Mouse (Mus musculus) MEL-GATA-1-ER (cell line): Measurements from ENCODE around the gene Wfdc12.

ENCODE experiments used
- DNase-seq: peaks from one replicate; pipeline ENCODE4 v3.0.0-alpha.2; 2012; ENCODE audit warnings: low read depth; ENCODE audit errors: extremely low read depth

Gene Wfdc12

DNA sequence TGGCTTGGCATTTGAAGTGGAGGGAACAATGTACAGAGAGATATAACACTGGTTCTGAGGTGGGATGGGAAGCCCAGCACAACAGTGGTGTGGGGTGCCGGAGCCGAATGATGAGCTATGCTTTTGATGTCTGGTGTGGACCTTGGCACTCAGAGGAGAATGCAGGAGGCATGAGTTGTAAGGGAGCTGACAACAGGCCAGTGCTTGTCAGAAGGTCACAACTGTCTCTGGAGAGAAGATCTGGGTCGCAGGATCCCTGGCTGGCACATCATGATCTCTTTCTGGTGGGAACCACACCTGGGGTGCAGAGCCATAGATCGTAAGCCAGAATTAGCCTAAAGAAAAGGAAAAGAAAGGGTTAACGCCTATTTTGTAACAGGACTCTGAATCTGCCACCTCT lies 12.6 kb downstream of the Wfdc12 start:
- no peak for DNase-seq

- DNase-seq: no peak
Observed at GRCm38 (mm10) chr2:164175850-164176249, 14.6 kb downstream of the Wfdc12 start.

DNA sequence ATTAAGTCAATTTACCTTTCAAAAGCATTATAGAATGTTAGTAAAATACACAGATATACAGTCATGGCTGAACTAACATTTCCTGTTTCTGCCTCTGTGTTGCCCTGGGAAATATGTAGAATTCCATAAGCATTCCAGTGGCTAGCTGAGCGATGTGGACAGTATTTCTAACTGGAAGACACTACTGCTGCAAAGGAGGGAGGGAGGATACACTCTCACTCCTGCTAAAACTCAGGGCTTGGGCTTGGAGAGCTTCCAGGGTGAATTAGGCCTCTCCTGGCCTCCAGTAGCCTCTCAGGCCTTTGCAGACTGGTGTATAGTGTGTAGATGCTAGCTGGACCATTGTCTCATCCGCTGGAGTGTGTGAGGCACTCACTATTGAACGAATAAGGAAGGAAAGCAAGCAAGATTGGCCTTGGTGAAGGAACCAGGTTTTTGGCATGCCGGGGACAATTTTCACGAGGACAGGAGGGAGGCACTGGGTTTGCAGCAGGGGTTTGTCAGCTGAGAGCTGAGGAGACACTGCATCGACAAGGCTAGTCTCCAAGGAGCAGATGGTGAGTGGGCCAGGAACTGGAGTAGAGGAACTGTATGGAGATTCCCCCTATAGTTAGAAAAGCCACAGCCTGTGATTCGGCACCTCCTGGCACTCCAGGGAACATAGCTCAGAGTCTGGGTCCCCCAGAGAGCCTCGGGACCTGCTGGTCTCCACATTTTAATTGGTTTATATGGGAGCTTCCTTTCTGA lies 15.6 kb downstream of the Wfdc12 start:
- DNase-seq: no peak

- peak; percentile 26 for DNase-seq
Observed at GRCm38 (mm10) chr2:164173394-164173793, 17.0 kb downstream of the Wfdc12 start.

DNA sequence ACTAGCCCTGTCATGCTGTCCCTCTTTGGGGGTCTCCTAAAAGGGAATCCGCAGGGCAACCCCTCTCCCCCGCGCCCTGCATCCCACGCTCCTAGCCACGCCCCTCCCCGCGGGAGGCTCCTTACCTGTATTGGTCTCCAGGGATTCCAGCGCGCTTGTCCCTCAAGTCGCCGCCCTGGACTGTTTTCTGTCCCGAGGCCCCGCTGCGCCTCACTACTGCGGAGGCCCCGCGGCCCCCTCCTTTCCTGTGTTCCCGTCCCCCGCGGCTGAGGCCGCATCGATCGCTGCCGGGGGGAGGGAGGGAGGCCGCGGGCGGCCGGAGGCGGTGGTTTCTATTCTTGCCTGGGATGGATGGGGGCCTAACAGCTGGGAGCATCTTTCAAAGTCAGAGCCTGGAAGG lies 19.5 kb downstream of the Wfdc12 start, which contains the start of gene Kcns1:
TSS of gene Kcns1 (minus strand) at position 212 of the 400 bp plus-strand sequence.
- no peak for DNase-seq

DNA sequence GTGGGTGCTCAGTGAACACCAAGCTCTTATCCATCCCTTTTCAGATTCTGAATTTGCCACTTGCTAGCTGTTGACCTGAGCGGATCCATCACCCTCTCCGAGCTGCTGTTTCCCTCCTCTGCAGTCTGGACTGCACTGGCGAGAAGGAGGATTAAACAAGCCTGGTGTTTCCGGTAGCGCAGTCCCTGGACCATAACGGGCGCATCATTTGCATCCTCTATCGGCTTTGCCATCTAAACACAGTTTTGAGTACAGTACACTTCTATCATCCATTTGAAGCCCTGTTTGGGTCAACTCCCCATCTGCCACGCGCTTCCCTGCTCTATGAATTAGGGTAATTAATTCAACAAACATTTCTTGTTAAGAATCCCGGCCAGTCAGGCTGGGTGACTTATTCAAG lies 20.1 kb downstream of the Wfdc12 start:
- DNase-seq: no peak

DNA sequence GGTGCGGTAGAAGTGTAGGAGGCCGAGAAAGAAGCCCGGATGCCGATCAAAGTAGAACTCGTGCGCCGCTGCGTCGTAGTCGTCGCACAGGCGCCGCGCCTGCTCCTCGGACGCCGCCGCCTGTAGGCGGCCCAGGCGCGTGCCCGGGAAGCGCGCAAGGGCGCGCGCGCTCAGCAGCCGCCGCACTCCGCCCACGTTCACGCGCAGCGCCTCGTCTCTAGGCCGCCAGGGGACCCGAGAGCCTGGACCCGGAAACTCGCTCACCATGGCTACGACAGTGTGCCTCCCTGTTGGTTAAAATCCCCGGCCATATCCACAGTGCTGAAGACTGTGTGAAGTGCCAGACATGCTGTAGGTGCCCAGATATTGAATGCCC lies 21.8 kb downstream of the Wfdc12 start:
- no peak for DNase-seq

DNA sequence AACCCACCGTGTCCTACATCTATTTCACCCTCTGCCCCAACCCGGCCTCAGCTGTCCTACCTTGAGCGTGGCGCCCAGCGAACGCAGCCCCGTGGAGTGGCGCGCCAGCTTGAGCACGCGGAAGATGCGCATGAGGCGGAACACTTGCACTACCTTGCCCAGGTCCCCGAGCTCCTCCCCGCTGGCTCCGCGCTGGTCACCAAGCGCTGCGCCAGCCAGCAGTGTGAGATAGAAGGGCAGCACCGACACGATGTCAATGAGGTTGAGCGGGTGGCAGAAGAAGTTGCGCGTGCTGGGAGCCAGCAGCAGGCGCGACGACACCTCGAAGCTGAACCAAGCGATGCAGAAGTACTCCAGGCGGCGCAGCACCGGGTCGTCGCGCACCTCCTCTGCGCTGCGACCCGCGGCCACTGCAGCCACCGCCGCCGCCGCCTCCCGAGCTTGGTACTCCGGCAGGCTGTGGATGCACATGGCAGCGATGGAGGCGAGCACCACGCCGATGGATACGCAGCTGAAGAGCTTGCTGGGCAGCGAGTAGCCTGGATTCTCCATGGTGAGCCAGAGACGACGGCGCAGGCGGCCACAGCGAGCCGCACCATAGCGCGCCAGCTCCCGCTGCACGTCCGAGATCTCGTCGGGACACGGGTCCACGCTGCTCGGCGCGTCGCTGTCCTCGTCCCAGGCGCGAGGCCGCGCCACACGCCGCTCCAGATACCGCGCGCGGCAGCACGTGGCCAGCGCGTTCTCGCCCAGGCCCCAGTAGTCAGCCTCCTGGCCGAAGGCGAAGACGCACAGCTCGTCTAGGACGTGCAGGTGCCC lies 22.4 kb downstream of the Wfdc12 start:
- DNase-seq: no peak

GRCm38 (mm10) chr2:164164941-164165340 lies 25.5 kb downstream of the Wfdc12 start:
- DNase-seq: no peak

DNA sequence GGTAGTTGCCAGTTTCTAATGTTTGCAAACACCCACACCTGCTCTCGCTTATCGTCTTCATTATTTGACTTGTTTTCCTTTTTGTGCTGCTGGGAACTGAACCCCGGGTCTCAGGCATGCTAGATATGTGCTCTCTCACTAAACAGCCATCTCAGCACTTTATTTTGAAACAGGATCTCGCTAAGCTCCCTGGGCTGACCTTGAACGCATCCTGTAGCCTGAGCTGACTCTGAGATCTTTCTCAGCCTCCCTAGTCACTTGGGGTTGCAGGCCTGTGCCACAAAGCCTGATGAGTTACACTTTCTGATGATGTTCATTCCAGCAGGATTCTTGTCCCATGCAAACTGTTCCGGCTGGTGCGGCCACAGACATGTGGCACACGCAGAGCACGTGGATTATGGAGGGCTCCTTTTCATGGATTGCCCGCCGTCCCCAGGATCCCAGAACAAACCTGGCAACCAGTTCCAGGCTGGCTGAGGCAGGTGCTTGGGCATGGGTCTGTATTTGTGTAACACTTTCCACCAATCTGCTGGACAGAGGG lies 28.8 kb downstream of the Wfdc12 start:
- DNase-seq: no peak

DNA sequence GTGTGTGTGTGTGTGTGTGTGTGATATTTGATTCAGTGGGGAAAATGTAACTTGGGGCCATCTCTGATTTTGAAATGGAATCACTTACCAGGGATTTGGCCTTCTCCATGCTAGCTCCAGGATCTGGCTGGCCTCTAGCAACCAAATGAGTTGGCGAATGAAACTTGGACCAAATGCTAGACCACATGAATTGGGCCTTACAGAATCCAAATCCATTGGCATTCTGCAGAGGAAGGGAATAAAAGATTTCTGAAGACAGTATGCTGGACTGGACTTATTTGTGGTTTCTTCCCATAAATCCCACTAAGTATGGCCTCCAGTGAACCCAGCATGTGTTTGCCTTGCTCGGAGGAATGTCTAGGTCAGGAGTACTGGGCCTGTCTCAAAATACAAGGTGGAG lies 31.6 kb downstream of the Wfdc12 start:
- no peak for DNase-seq

DNA sequence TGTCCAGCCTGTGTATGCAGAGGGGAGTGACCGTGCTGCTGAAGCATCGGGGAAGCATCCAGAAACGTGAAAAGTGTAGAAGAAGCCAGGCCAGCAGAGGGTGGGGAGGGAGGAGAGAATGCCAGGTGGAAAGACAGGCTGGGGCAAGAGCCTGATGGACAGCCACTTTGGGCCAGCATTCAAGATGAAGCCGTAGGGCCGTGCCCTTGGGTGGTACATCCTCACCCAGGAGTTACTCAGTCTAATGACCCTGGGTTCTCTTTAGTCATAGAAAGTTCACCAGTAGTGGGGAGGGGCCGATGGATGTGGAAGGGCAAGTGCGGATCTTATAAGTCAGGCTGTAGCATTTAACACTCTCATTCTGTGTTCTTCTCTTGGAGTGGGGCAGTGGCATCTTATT lies 34.2 kb downstream of the Wfdc12 start:
- DNase-seq: no peak

DNA sequence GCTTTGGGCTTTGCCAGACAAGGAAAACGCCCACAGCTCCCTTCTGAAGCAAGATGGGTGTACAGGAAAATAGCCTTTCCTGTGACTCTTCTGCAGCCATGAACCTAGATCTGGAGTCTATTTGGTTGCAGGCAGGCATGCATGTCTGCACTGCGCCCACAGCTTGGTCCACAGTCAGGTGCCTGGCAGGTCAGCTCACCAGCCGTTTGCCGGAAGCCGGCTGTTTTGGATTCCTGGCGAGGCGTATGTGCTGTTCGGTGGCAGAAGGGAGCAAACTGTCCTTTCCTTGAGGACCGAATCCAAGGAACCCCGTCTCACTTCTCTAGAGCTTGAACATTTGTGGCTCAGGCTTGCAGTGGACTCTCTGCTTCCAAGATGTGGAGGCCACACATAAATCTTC lies 36.4 kb downstream of the Wfdc12 start:
- DNase-seq: no peak

- DNase-seq: no peak
Observed at GRCm38 (mm10) chr2:164152341-164152740, 38.1 kb downstream of the Wfdc12 start.

- no peak for DNase-seq
Observed at GRCm38 (mm10) chr2:164150086-164150760, 40.2 kb downstream of the Wfdc12 start.

- no peak for DNase-seq
Observed at GRCm38 (mm10) chr2:164146556-164146955, 43.9 kb downstream of the Wfdc12 start.

DNA sequence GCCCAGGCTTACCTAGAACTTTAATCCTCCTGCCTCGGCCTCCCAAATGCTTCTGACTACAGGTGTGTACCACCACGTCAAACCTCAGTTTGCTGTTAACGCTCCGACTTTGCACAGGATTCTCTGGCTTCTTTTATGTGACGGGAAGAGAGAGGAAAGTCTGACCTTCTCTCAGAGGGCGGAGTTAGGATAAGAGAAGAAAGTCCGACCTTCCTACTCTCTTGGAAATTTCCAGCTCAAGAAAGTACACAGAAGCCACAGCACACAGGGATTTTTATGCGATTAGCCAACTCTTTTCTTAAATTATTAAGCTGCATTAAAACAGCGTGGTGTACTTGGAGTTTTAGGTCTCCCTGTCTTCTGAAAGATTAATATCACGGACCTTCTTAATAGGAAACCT lies 45.9 kb downstream of the Wfdc12 start:
- no peak for DNase-seq

DNA sequence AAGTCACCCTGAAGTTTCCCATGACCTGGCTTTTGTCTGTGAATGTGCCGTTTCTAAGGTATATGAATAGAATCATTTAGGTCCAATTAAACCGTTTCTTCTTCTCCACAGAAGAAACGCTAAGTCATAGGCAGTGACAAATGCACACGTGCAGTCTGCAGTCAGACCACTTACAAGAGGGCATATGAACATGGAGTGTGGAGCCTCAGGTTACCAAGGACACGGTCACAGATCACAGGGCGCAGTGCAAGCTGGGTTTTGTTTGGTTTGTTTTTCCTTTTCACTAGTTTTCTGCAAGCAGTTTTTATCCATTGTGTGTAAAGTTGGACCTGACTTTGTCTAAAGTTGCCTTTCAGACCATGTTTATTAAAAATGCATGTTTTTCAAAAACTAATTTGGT lies 46.4 kb downstream of the Wfdc12 start:
- DNase-seq: no peak

DNA sequence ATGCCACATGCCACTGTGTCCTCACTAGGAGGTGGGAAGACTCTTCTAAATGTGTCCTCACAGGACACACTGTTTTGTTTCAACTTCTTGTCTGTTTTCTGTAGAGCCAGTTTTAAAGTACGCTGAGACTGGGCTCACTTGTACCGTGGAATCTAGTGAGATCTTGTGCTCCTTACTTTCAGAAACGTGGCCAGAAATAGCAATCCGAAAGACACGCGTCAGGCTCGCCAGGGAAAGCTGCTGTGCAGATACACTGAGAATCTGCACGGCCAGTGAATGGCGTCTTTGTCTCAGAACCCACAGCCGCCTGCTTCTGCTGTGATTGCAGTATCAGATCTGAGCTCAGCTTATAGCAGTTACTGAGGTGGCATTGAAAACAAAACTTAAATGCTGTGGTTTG lies 48.4 kb downstream of the Wfdc12 start:
- no peak for DNase-seq
